Mouse (Mus musculus): Measurements from ENCODE around the gene H2al1i. TPM values are rescaled to one million over a fixed set of nuclear protein-coding genes. Genes with fewer than 3 reads are reported as not detected.

Gene H2al1i
- total RNA-seq, 2 experiments from 2014 or later = not detected

Other genes with a start within 250 kb of the H2al1i start
- not detected for gene H2al1a, start 25.4 kb upstream of the H2al1i start, total RNA-seq (2021)
- gene H2al1b, start 22.2 kb upstream of the H2al1i start, total RNA-seq (2021) = not detected
- not detected for gene H2al1c, start 19.0 kb upstream of the H2al1i start, total RNA-seq (2021)
- not detected for gene H2al1d, start 15.8 kb upstream of the H2al1i start, total RNA-seq (2021)
- not detected for gene H2al1e, start 12.7 kb upstream of the H2al1i start, total RNA-seq (2021)
- gene H2al1f, start 9.5 kb upstream of the H2al1i start, total RNA-seq (2021) = not detected
- gene H2al1g, start 6.4 kb upstream of the H2al1i start, total RNA-seq (2021) = not detected
- not detected for gene H2al1h, start 3.2 kb upstream of the H2al1i start, total RNA-seq (2021)
- gene H2al1j, start 3.2 kb downstream of the H2al1i start, total RNA-seq (2021) = not detected